Mouse (Mus musculus): ENCODE measurements around the gene Grid2. TPM values are rescaled to one million over a fixed set of nuclear protein-coding genes. Genes with fewer than 3 reads are reported as not detected.
"Not testable (repeated sequence)": the region's sequence is repeated elsewhere in the genome, so short reads cannot be mapped to it uniquely, and the experiment has no call there.

Gene Grid2
- total RNA-seq, 2 experiments from 2014 or later = not detected

- ATAC-seq (replicated peaks; ENCODE audit: low FRiP score, poor library complexity, severe bottlenecking) = not testable (repeated sequence)
Measured at GRCm38 (mm10) chr6:63568741-63569140, 313.1 kb downstream of the Grid2 start.

GRCm38 (mm10) chr6:63590681-63591080 lies 335.0 kb downstream of the Grid2 start:
- ATAC-seq (replicated peaks; ENCODE audit: low FRiP score, poor library complexity, severe bottlenecking) = no peak

- no peak for ATAC-seq (replicated peaks; ENCODE audit: low FRiP score, poor library complexity, severe bottlenecking)
Measured at GRCm38 (mm10) chr6:63609570-63609969, 353.9 kb downstream of the Grid2 start.

GRCm38 (mm10) chr6:63635970-63636369 lies 380.3 kb downstream of the Grid2 start:
- no peak for ATAC-seq (replicated peaks; ENCODE audit: low FRiP score, poor library complexity, severe bottlenecking)

GRCm38 (mm10) chr6:63659423-63659822 lies 403.7 kb downstream of the Grid2 start:
- ATAC-seq (replicated peaks; ENCODE audit: low FRiP score, poor library complexity, severe bottlenecking) = no peak

- ATAC-seq (replicated peaks; ENCODE audit: low FRiP score, poor library complexity, severe bottlenecking) = no peak
Measured at GRCm38 (mm10) chr6:63685689-63686088, 430.0 kb downstream of the Grid2 start.

- ATAC-seq (replicated peaks; ENCODE audit: low FRiP score, poor library complexity, severe bottlenecking) = no peak
Measured at GRCm38 (mm10) chr6:63701684-63702083, 446.0 kb downstream of the Grid2 start.

- ATAC-seq (replicated peaks; ENCODE audit: low FRiP score, poor library complexity, severe bottlenecking) = no peak
Measured at GRCm38 (mm10) chr6:63733740-63734139, 478.1 kb downstream of the Grid2 start.

- ATAC-seq (replicated peaks; ENCODE audit: low FRiP score, poor library complexity, severe bottlenecking) = no peak
Measured at GRCm38 (mm10) chr6:63762535-63762934, 506.9 kb downstream of the Grid2 start.

GRCm38 (mm10) chr6:63794679-63795078 lies 539.0 kb downstream of the Grid2 start:
- ATAC-seq (replicated peaks; ENCODE audit: low FRiP score, poor library complexity, severe bottlenecking) = no peak

GRCm38 (mm10) chr6:63820236-63820635 lies 564.6 kb downstream of the Grid2 start:
- ATAC-seq (replicated peaks; ENCODE audit: low FRiP score, poor library complexity, severe bottlenecking) = no peak

- no peak for ATAC-seq (replicated peaks; ENCODE audit: low FRiP score, poor library complexity, severe bottlenecking)
Measured at GRCm38 (mm10) chr6:63862628-63863027, 607.0 kb downstream of the Grid2 start.

- ATAC-seq (replicated peaks; ENCODE audit: low FRiP score, poor library complexity, severe bottlenecking) = no peak
Measured at GRCm38 (mm10) chr6:63877088-63877764, 621.5 kb downstream of the Grid2 start.

GRCm38 (mm10) chr6:63877765-63878345 lies 622.2 kb downstream of the Grid2 start:
- no peak for ATAC-seq (replicated peaks; ENCODE audit: low FRiP score, poor library complexity, severe bottlenecking)

- no peak for ATAC-seq (replicated peaks; ENCODE audit: low FRiP score, poor library complexity, severe bottlenecking)
Measured at GRCm38 (mm10) chr6:63894714-63895113, 639.0 kb downstream of the Grid2 start.

- no peak for ATAC-seq (replicated peaks; ENCODE audit: low FRiP score, poor library complexity, severe bottlenecking)
Measured at GRCm38 (mm10) chr6:63898171-63898570, 642.5 kb downstream of the Grid2 start.

- no peak for ATAC-seq (replicated peaks; ENCODE audit: low FRiP score, poor library complexity, severe bottlenecking)
Measured at GRCm38 (mm10) chr6:63917035-63917570, 661.4 kb downstream of the Grid2 start.

- no peak for ATAC-seq (replicated peaks; ENCODE audit: low FRiP score, poor library complexity, severe bottlenecking)
Measured at GRCm38 (mm10) chr6:63921951-63922350, 666.3 kb downstream of the Grid2 start.

- no peak for ATAC-seq (replicated peaks; ENCODE audit: low FRiP score, poor library complexity, severe bottlenecking)
Measured at GRCm38 (mm10) chr6:63931201-63931600, 675.5 kb downstream of the Grid2 start.

- ATAC-seq (replicated peaks; ENCODE audit: low FRiP score, poor library complexity, severe bottlenecking) = no peak
Measured at GRCm38 (mm10) chr6:63946721-63947120, 691.0 kb downstream of the Grid2 start.

- ATAC-seq (replicated peaks; ENCODE audit: low FRiP score, poor library complexity, severe bottlenecking) = no peak
Measured at GRCm38 (mm10) chr6:63963789-63964188, 708.1 kb downstream of the Grid2 start.

All from erythroblast, adult 5-6 weeks (primary cell).